8 mouse cellular contexts compared by ENCODE assay signal in the genomic region with DNA sequence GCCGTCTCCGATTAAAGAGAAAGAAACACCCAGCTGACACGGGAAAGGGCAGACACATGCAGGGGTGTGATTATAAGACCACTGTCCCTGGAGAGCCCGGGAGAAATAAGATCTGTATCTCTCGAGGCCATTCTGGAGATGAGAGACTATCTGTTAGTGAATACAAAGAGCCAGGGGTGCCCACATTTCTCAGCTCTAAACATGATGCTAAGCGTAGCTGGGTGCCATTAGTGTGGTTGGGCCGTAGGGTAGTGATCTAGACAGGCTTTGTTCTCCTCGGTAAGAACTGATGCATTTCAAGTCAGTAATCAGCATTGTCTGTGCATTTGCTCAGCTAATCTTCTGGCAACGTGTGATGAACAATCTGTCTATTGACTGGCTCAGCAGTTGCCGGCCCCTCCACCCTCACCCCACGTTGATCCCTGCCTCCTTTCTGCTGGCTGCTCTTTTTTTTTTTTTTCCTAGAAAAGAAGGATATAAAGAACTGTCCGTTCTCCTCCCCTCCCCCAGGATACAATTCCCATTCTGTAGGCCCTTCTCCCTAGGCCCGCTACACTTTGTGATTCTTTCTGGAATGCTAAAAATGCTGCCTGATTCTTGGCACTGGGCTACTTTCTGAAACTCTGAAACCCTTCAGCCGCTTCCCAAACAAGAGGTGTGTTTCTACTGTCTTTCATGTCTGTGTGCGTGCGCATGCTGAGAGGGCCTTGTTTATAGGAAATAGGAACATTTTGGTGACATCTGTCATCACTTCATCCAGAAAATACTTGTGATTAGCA.
A peak's percentile ranks its signal among the peaks of the same experiment; 100 is the strongest.
DNase-seq lines count a peak whose midpoint lies in the region; ATAC-seq and TF ChIP-seq lines count a peak whose summit lies in the region.

No protein-coding gene starts in this region.

- H3K27me3 ChIP-seq in kidney, postnatal 0 days (ENCODE audit: insufficient read depth, low read length): no peaks in the 10 kb centered on the region
- H3K27me3 ChIP-seq in embryonic facial prominence, embryonic 10.5 days (replicated peaks; ENCODE audit: low read depth, poor library complexity, severe bottlenecking): no peaks in the 10 kb centered on the region; the same call in 1 of the 2 replicates
- no peaks in the 10 kb centered on the region for H3K27me3 ChIP-seq in hindbrain, embryonic 16.5 days (replicated peaks; ENCODE audit: control insufficient read depth, insufficient read depth, low read length)
- H3K27me3 ChIP-seq in midbrain, embryonic 12.5 days: no peaks in the 10 kb centered on the region

- 21% methylated on average over 16 of the region's 16 CpGs for WGBS in kidney, postnatal 0 days
- WGBS in embryonic facial prominence, embryonic 10.5 days: 3% methylated on average over 16 of the region's 16 CpGs
- WGBS in hindbrain, embryonic 16.5 days: 5% methylated on average over 16 of the region's 16 CpGs
- 2% methylated on average over 16 of the region's 16 CpGs for WGBS in midbrain, embryonic 12.5 days

- H3K9me3 ChIP-seq in kidney, postnatal 0 days (replicated peaks; ENCODE audit: low read length): no peaks in the 10 kb centered on the region
- no peaks in the 10 kb centered on the region for H3K9me3 ChIP-seq in embryonic facial prominence, embryonic 10.5 days
- no peaks in the 10 kb centered on the region for H3K9me3 ChIP-seq in hindbrain, embryonic 16.5 days (ENCODE audit: control insufficient read depth, low read length)
- no peaks in the 10 kb centered on the region for H3K9me3 ChIP-seq in midbrain, embryonic 12.5 days

- H3K4me1 ChIP-seq in kidney, postnatal 0 days (replicated peaks; ENCODE audit: insufficient read depth, low read length): 0 out of 2 replicates have a peak, but pooled peaks cover 7% of the 10 kb centered on the region
- H3K4me1 ChIP-seq in embryonic facial prominence, embryonic 10.5 days: peaks cover 15% of the 10 kb centered on the region
- peaks cover 9% of the 10 kb centered on the region for H3K4me1 ChIP-seq in hindbrain, embryonic 16.5 days (ENCODE audit: control insufficient read depth, insufficient read depth, low read depth, low read length)
- peaks cover 13% of the 10 kb centered on the region for H3K4me1 ChIP-seq in midbrain, embryonic 12.5 days

- ATAC-seq in kidney, postnatal 0 days (replicated peaks; ENCODE audit: low FRiP score, low read depth): no peak; the same call in 1 of the 2 replicates
- ATAC-seq in hindbrain, embryonic 16.5 days: peak; percentile 92
- ATAC-seq in midbrain, embryonic 12.5 days (ENCODE audit: low FRiP score, low read depth): peak; percentile 97

- DNase-seq in kidney, postnatal 0 days (ENCODE audit: low spot score): peak; percentile 86
- DNase-seq in kidney, adult 11 months: no peak
- peak; percentile 66 for DNase-seq in embryonic facial prominence, embryonic 10.5 days (ENCODE audit: low spot score)
- DNase-seq in urinary bladder, postnatal 36 days (ENCODE audit: low spot score in 2 of 2): no peak
- no peak for DNase-seq in gastrocnemius, adult 18-20 months (ENCODE audit: low spot score)
- no peak for DNase-seq in gastrocnemius, postnatal 25 days

- peak overlapping the region; percentile 34 for H3K4me2 ChIP-seq in kidney, postnatal 0 days (ENCODE audit: low read length)
- H3K4me2 ChIP-seq in hindbrain, embryonic 16.5 days (ENCODE audit: low read length): peak overlapping the region; percentile 48
- H3K4me2 ChIP-seq in midbrain, embryonic 12.5 days (replicated peaks): peak overlapping the region; percentile 38

- no peaks in the 10 kb centered on the region for H3K36me3 ChIP-seq in kidney, postnatal 0 days (ENCODE audit: insufficient read depth, low read length)
- H3K36me3 ChIP-seq in embryonic facial prominence, embryonic 10.5 days (replicated peaks): no peaks in the 10 kb centered on the region
- no peaks in the 10 kb centered on the region for H3K36me3 ChIP-seq in hindbrain, embryonic 16.5 days (ENCODE audit: control insufficient read depth, insufficient read depth, low read length)
- H3K36me3 ChIP-seq in midbrain, embryonic 12.5 days: no peaks in the 10 kb centered on the region

- H3K4me3 ChIP-seq in kidney, postnatal 0 days (replicated peaks; ENCODE audit: low read depth, low read length): no peak overlapping the region
- H3K4me3 ChIP-seq in embryonic facial prominence, embryonic 10.5 days: peak overlapping the region; percentile 25; the same call in 1 of the 2 replicates
- peak overlapping the region; percentile 4; the same call in 1 of the 2 replicates for H3K4me3 ChIP-seq in hindbrain, embryonic 16.5 days (ENCODE audit: low read length)
- H3K4me3 ChIP-seq in midbrain, embryonic 12.5 days: no peak overlapping the region

- 0 out of 2 replicates have a peak overlapping the region, but pooled peaks have one; percentile 34 for H3K27ac ChIP-seq in kidney, postnatal 0 days
- H3K27ac ChIP-seq in embryonic facial prominence, embryonic 10.5 days (replicated peaks): peak overlapping the region; percentile 85
- H3K27ac ChIP-seq in hindbrain, embryonic 16.5 days (ENCODE audit: low read depth, low read length): peak overlapping the region; percentile 70
- H3K27ac ChIP-seq in midbrain, embryonic 12.5 days (replicated peaks): peak overlapping the region; percentile 90

- no peak for TF ChIP-seq CTCF in kidney, postnatal 0 days (IDR thresholded peaks at IDR 0.05; ENCODE audit: low read depth)

- H3K9ac ChIP-seq in kidney, postnatal 0 days (ENCODE audit: low read depth, low read length): 0 out of 2 replicates have a peak overlapping the region, but pooled peaks have one; percentile 5
- peak overlapping the region; percentile 43; the same call in 1 of the 2 replicates for H3K9ac ChIP-seq in hindbrain, embryonic 16.5 days (ENCODE audit: low read depth, low read length)
- no peak overlapping the region for H3K9ac ChIP-seq in midbrain, embryonic 12.5 days (replicated peaks)

Comparison
In these comparisons a context has a peak if more than half of its experiments do, and no peak if none do; other contexts are left out.
1. DNase-seq: peak in kidney, postnatal 0 days (single experiment) and embryonic facial prominence, embryonic 10.5 days (single experiment); none in kidney, adult 11 months (single experiment), urinary bladder, postnatal 36 days (0 of 2), gastrocnemius, adult 18-20 months (single experiment) and gastrocnemius, postnatal 25 days (single experiment).
2. H3K27ac ChIP-seq: peak in every context shown above with its lines; median percentile 90 in midbrain, embryonic 12.5 days; 85 in embryonic facial prominence, embryonic 10.5 days; 70 in hindbrain, embryonic 16.5 days; 34 in kidney, postnatal 0 days.
3. H3K4me3 ChIP-seq: peak in embryonic facial prominence, embryonic 10.5 days (single experiment) and hindbrain, embryonic 16.5 days (single experiment); none in kidney, postnatal 0 days (single experiment) and midbrain, embryonic 12.5 days (single experiment).
4. Peak in every context shown above with its lines, with median percentiles within 50 percentile points of each other: H3K4me2 ChIP-seq.